Mouse (Mus musculus) layer of hippocampus, postnatal 10 days (tissue): ENCODE results near the gene AL732309.1. TPM values are rescaled to one million over a fixed set of nuclear protein-coding genes. Genes with fewer than 3 reads are reported as not detected.

Experiments
- DNase-seq, 2 experiments: peaks; one replicate each; pipeline ENCODE4 v3.0.0; 2021; ENCODE audit warnings: low spot score in 2 of 2
- long read RNA-seq: library from polyadenylated mRNA; stranded (forward); transcript quantifications from one replicate; pipeline ENCODE4 v2.0.0, GENCODE M21; 2023
- total RNA-seq, 2 experiments: library from RNA; stranded (reverse); gene quantifications; 2 replicates each; pipeline ENCODE4 v1.2.3; 2021

The AL732309.1 gene
- total RNA-seq: 1 to 10 TPM in 1 of 2 experiments, under 1 TPM in 1; 0.45 to 4.0 TPM
- long read RNA-seq, transcript AL732309.1-201 (1 exons, 2,045 nt): major isoform, 16 of 16 reads
- long read RNA-seq, partial matches to known transcripts: 0 of 16 reads
- long read RNA-seq, other reads (novel, unspliced or antisense): 0 of 16 reads

DNA sequence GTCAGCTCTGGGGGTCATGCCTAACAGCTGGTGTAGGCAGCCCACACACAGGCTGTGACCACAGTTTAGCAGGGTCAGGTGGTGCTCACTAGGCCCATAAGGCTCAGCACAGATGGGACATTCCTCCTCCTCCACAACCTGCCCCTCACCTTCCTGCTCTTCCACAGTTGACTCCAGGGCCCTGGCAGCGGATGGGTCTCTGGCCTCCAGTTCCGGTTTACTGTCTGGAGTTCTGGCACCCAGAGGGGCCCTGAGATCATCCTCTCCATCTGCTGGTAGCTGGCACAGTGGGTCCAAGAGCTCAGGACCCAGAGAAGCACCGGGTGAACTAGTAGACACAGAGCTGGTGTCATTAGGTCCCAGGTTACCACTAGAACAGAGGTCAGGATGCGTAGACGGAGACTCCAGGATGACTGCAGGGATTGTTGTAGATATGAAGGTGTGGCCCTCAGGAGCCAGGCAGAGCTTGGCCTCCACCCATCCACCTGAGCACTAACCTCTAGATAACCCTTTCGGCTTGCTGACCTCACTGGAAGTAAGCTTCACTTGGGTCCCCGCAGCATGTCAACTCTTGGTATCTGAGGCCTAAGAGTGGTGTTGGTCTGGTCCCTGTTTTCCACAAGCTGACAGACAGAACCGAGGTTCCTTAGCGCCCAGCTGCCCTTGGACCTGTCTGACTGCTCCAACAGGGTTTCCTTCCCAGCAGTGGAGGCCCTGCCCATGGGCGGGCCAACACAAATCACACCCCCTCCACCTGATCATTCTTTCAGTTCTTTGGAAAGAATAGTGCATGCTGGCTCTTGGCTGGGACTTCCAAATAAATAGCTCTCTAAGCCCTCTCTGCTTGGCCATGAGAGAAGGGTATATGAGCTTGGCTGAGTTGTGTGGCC, at the start of gene AL732309.1:
TSS of gene AL732309.1 (minus strand) at position 681 of the 890 bp plus-strand sequence.
- DNase-seq: no peak

DNA sequence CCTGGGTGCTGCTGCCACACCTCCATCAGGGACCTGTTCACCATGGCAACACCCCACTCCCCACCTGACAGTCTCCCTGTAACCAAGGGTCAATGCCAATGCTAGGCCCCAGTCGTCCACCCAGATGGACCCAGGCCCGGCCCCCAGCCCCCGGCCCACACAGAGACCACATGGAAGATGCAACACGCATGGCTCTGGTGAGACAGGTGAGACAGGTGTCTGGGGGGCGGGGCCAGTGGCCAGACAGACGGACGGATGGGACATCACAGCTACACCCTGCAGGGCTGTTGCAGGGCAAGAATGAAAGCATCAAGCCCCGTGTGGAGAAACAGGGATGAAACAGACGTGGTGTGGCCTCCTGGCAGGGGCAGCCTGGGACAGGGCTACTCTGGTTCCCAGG, 47.0 kb upstream of the AL732309.1 start:
- DNase-seq: no peak

DNA sequence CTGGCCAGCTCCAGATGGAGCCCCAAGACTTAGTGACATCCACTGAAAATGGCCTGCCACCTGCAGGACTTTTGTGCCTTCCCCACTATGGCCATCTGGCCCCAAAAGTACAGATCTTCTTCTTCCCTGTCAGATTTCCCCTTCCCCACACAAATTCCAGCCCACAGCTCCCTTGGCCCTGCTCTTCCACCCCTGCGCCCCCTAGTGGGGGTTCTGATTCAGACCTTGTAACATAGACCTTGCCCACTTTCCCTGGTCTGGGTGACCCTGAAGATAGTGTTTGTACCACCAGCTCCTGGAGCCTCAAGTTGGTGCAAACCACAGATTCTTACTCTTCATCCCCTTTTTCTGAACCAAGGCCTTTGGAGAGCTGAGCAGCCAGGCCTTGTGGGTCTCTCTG, 46.2 kb upstream of the AL732309.1 start:
- peak; percentile 78 to 84 for DNase-seq

DNA sequence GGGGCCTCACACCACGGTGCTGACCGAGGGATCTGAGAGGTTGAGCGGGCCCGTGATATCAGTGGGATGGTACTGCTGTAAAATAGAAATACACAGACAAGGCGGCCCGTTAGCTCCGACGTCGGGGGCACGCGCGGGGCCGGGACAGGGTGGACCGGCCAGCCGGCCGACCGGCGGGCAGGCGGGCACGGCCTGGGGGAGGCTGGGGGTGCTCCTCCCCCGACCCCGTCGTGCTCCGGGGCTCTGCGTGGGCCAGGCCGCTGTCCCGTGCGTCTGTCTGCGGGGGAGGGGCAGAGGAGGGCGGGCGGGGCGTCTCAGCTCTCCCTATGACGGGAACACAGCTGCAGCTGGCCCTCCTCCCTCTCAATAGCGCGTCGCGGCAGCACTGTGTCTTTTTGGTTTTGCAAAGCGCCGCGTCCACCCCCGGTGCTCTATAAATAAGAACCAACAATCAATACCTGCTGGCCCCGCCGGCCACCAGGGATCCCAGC, 45.4 kb upstream of the AL732309.1 start:
- DNase-seq: peak in 1 of 2 experiments; percentile 30

DNA sequence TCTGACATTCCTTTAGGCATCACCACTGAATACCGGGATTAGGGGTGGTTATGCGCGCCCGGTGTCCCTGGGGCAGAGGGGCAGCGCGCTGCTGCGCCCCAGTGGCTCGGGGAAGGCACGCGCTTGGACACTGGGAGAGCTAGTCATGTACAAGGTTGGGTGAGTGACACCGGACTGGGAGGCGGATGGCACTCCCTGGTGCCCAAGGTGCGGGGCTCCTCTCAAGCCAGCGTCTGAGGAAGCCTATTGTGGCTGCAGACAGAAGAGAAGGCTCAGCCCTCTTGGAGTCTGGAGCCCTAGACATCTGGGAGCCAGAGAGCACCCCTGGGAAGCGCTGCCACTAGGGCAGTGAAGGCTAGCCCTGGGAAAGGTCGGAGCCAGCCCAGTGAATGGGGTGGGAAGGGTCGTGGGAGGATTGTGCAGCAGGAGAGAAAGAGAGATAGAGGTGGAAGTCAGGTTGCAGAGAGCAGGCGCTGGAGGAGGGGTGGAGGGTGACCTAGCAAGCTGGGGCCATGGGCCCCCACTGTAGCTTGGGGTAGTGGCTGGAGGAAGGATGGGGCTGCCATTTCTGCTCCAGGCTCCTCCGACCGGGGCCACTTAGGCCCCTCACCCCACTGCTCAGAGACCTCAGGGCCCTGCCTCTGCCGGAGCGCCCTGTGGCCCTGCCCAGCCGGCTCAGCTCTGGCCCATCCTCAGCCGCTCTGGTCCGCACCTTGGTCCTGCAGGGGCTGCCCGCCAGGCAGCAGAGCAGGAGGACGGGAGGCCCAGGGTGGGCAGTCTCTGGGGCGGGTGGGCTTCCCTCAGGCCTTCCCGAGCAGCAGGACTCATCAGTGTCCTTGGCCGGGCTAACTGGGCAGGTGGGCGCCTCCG, 44.8 kb upstream of the AL732309.1 start:
- DNase-seq: peak in 1 of 2 experiments; percentile 19

DNA sequence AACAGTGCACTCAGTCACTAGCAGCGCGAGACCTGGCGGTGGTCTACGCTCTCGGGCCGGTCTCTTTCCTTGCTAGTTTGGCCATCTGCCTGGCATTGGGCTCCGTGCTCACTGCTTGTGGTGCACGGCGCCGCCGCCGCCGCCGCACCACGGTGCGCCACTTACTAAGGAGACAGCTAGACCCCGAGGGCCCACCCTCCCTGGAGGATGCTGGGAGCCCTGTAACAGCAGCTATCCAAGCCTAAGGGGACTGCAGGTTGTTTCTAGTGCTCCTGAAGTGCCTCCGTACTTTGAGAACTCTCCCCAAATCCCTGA, 44.1 kb upstream of the AL732309.1 start:
- DNase-seq: peak; percentile 59 to 68

DNA sequence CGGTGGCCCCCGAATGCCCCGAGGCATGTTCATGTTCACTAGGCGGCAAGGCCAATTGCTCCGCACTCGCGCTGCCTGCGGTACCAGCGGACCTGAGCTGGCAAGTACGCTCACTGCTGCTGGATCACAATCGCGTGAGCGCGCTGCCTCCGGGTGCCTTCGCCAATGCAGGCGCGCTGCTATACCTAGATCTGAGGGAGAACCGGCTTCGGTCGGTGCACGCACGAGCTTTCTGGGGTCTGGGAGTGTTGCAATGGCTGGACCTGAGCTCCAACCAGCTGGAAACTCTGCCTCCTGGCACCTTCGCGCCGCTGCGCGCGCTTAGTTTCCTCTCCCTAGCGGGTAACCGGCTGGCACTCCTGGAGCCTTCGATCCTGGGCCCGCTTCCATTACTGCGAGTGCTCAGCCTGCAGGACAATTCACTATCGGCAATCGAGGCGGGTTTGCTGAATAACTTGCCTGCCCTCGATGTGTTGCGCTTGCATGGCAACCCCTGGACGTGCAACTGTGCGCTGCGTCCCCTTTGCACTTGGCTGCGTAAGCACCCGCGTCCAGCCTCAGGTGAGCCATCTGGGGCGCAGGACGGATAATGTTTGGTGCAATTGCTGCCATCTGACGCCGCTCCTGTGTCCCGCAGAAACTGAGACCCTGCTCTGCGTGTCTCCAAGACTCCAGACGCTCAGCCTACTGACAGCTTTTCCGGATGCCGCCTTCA, 43.6 kb upstream of the AL732309.1 start:
- DNase-seq: peak; percentile 68 to 74

DNA sequence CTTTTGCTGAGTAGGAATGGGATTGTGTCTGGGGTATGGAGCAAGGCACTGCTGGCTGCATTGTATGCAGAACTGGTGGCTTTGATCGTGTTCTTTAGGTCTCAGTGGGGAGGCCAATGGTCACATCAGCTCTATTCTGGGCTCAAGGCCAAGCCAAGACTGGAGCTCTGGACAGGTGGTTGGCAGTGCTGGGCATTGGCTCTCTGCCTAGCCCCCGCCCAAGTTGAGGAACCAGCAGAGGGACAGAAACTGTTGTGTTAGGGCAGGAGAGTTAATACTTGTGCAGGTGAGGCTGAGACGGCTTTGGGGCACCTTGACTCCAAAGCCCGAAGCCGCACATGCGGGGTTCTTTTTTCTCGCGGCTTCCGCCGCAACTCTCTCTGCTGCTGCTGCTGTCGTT, 43.0 kb upstream of the AL732309.1 start, which contains the start of gene Lrrc26:
TSS of gene Lrrc26 (plus strand) at position 265 of the 400 bp plus-strand sequence.
- peak; percentile 24 to 47 for DNase-seq

DNA sequence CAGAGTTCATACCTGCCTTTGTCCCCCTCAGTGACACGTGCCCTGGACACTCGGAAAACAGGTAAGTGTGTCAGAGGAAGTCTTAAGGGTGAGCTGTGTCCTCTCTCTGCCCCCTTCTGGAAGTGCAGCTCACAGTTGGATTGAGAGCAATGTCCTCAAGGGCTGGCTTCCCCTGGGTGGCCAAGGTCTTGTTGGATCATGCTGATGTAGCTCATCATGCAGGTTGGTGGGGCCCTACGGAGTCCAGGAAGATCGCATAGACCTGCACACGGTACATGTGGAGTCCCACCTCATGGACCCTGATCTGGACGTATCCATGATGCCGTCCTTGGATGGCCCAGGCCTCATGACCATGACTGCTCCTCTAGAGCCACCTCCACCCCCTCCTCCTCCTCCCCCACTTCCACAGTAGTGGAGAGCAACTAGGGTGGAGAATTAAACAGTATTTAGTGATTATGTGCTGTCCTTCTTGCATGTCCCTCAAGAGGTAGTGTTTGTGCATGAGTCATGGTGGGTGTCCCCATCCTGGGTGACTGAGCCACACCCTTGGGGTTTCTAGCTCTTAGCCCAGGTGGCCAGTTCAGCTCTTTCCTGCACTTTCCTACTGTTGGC, 42.2 kb upstream of the AL732309.1 start:
- DNase-seq: no peak

DNA sequence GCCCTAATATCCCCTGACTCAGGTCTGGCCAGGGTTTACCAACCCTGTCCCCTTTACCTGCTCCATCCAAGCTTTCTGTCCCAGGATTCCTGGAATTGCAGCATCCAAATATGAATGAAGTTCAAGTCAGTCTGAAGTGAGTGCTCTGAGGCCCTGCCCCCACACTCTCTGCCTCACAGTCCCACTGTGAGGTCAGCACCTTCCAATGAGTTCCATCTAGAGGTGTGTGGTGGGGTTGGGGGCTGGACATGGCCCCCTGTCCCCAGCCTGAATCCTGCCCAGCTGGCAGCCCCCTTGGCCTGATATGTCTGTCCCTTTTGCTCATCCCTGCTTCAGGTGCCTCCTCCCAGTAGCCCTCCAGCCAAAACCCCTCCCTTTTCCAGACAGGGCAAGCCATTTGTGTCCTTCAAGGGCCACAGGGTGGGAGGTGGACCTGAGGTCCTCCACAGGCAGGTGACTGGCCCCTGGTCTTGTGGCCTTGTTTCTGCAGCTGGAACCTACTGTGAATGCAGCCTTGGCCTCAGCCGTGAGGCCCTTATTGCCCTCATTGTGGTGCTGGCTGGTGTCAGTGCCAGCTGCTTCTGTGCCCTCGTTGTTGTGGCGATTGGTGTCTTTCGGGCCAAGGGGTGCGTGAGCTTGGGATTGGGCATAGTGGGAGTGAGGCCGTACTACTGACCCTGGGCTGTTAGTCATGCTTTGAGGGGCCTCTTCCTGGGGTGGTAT, 41.4 kb upstream of the AL732309.1 start, which contains the start of gene Tmem210:
TSS of gene Tmem210 (plus strand) at position 219 of the 723 bp plus-strand sequence.
- peak in 1 of 2 experiments; percentile 25 for DNase-seq

DNA sequence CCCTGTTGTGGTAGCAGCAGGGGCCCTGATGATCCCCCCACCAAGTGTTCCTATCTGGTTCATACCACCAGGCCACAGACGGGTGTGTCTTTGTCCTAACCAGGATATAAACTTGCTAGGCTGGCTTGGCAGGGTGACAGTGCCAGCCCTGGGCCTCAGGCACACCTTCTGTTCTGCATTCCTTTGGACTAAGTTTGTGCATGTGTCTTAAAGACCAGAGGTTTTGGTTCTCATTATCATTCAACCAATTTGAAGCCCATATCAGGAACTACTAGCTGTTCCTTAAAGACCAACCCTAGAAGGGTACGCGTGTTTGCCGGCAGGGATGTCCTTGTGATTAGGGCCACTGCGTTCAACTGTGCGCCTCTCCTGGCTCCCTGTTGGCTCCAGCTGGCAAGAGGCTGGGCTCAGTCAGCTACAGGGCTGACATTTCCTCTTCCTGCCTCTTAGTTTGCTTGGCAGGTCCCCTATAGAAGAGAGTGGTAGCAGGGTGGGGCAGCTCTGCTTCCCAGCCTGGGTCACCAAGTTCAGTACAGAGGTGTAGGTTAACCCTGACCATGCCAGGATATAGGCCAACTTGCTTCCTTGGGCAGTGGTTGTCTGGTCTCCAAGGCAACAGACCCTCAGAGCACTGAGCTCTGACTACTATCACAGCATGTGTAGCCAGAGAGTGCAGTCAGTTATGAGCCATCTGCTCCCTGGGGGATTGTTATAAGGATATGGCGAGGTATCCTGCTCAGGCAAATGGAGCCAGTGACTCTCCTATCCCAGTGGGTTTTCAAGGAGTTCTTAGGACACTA, 40.4 kb upstream of the AL732309.1 start:
- DNase-seq: peak; percentile 43 to 53

DNA sequence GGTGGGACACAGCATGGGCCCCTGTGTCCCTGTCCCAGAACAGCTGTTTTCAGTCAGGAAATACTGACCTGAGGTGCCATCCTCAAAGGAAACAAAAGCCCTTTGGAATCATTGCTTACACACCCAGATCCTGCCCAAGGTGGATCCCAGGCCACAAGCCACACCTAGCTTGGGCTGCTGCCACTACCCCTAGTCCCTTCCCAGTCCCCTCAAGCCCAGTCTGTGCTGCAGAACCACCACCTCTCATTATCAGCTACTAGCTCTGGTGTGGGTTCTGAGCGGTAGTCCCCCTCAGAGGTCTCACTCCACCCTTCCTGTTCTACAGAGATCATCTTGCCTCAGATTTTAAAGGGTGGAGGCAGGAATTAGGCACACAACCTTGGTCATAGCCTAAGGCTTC, 39.7 kb upstream of the AL732309.1 start:
- no peak for DNase-seq

DNA sequence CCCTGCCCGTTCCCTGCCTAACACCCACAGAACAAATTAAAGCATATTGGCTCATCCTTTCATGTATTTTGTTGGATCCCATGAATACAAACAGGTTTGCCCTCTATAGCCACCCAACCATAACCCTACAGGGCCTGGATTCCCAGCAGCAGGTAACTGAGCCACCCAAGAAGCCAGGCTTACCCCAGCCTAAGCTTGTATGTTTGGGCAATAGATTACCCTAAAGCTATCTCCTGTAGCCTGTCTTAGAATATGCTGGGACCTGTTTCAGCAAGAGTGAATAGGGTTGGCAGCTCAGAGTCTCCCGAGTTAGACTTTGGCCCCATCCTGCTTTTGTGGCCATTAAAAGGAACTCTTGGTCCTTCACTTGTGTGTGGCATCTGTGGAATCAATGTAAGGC, 38.9 kb upstream of the AL732309.1 start:
- no peak for DNase-seq

DNA sequence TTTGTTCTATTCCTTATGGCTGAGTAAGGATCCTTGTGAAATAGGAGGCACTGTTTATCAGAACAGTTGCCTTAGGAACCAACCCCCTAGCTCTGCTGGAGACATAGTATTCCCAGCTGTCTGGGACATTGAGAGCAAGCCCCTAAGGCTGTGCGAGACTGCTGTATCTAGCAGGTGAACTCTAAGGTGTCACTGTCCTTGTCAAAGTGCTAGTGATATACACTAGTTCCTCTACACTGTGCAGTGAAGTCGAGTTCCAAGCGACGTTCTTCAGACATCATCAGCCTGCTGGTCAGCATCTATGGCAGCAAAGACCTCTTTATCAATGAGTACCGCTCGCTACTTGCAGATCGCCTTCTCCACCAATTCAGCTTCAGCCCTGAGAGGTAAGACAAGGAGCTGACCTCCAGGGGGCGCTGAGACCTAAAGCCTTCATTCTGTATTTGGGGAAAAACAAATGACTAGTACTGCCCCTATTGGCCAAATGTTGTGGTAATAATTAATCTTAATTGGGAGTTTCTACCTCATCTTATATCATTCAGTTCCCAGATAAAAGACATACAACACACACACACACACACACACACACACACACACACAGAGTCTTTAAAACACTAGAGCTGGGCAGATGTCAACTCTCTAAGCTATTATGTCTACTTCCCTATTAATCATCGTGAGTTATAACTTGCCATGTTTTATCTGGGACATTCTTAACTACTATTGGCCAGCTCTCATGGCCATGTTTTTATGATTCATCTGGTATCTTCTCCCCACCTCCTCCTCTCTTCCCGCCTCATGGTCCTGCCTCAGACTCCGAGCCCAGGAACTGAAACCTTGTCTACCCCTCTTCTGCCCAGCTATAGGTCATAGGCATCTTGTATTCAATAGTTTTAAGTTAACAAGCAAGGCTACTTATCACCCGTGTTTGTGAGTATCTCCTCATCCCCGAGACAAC, 32.5 kb upstream of the AL732309.1 start:
- peak; percentile 88 to 89 for DNase-seq

DNA sequence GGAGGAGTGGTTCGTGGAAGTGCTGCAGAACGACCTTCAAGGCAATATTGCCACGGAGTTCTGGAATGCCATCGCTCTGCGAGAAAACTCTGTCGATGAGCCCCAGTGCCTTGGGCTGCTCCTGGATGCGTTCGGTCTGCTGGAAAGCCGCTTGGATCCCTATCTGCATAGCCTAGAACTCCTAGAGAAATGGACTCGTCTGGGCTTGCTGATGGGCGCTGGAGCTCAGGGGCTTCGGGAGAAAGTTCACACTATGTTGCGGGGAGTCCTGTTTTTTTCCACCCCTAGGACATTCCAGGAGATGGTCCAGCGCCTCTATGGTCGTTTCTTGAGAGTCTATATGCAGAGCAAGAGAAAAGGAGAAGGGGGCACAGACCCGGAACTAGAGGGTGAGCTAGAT, 26.3 kb upstream of the AL732309.1 start:
- DNase-seq: no peak

DNA sequence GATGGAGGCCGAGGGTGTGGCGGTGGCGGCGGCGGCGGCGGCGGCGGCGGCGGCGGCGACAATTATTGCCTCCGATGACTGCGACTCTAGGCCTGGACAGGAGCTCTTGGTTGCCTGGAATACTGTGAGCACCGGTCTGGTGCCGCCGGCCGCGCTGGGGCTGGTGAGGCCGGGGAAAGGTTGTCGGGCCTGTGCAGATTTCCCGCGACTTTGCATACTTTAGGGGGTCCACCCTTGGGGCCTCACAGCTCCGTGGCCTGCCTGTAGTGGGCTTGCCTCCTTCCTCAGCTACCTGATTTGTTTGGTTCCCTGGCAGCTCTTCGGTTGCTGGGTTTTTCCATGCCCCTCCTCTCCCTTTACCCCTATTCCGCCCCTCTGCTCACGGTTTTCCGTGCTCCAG, 25.9 kb upstream of the AL732309.1 start:
- DNase-seq: no peak

DNA sequence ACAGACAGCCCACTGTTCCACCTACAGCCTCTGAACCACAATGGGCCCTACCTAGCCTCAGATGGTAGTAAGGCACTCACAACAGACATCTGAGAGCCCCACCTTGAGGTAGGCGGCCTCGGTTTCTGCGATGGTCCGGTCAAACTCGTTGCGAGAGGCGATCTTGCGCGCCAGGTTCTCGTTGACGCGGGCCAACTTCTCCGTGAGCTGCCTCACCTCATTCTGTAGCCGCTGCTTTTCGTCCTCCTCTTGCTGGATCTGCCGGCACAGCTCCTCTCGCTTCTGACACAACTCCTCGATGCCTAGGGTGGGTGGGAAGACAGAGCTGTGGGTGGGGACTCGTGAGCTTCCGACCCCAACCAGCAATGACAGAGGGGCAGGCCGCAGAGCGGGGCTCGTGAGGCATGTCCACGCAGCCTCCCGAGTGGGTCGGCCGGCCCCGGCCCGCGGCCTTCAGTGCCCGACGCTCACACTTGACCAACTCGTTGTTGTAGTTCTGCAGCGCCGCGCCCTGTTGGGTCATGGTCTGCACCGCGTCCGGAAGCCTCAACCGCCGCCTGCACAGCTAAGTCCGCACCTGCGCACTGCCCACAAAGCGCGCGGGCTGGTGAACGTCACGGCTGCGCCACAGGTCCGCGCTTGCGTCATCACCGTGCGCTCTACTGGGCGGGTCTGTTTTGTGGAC, 25.3 kb upstream of the AL732309.1 start, which contains the start of the genes Ssna1 and Anapc2:
TSS of gene Ssna1 (minus strand) at position 612 of the 685 bp plus-strand sequence.
TSS of gene Anapc2 (plus strand) at position 652 of the 685 bp plus-strand sequence.
- DNase-seq: peak; percentile 98 to 99
